Mouse (Mus musculus) liver, postnatal 0 days (tissue): ENCODE data around the gene Gpnmb.

Experiments
- CTCF ChIP-seq: sonication (generic); IDR thresholded peaks from 2 replicates; pipeline ENCODE4 v1.5.1; 2016; ENCODE audit warnings: antibody characterized with exemption, low read depth
- EP300 ChIP-seq: IDR thresholded peaks from 2 replicates; pipeline ENCODE4 v1.6.1; 2016; ENCODE audit warnings: antibody characterized with exemption, low read depth, mild to moderate bottlenecking

DNA sequence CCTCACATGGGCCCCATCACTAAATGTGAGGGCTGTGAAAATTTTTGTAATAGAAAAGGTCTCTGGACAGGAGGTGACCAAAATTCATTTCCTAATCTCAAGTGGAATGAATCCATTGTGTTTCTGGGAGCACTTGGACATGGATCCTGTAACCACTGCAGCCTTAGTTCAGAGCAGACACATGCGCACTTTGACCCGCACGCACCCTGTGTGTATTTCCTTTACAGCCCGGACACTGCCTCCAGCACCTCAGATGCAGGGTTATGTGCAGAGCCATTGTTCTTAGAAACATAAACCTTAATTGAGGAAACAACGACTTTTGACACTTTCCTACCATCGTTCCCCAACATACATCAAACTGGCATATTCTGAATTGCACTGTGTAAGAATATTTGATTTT is 78.1 kb downstream of the Gpnmb start:
- TF ChIP-seq CTCF, result no peak
- no peak for TF ChIP-seq EP300
